Mouse (Mus musculus) forebrain, embryonic 16.5 days (tissue): Measurements from ENCODE around the gene Gab1. TPM values are rescaled to one million over a fixed set of nuclear protein-coding genes. Genes with fewer than 3 reads are reported as not detected.

Experiments
- ATAC-seq: fragments of 200-750 bp; cut with Nextera tagmentation; 2 replicates; pipeline ENCODE4 v1.8.0; 2017; ENCODE audit warnings: mild to moderate bottlenecking, moderate library complexity
- H3K27ac ChIP-seq: fragments of 300-500 bp; sonication (generic); 2 replicates; pipeline ENCODE4 v1.5.1; 2014; ENCODE audit warnings: low read length, control low read depth
- H3K27me3 ChIP-seq: fragments of 300-500 bp; sonication (generic); replicated peaks from 2 replicates; pipeline ENCODE4 v1.6.1; 2014; ENCODE audit warnings: low read length; ENCODE audit not compliant: control insufficient read depth, insufficient read depth
- H3K36me3 ChIP-seq: fragments of 300-500 bp; sonication (generic); 2 replicates; pipeline ENCODE4 v1.6.1; 2014; ENCODE audit not compliant: control insufficient read depth, insufficient read depth
- H3K4me1 ChIP-seq: fragments of 300-500 bp; sonication (generic); replicated peaks from 2 replicates; pipeline ENCODE4 v1.6.1; 2014; ENCODE audit warnings: low read length; ENCODE audit not compliant: control insufficient read depth, insufficient read depth
- H3K4me2 ChIP-seq: fragments of 300-500 bp; sonication (generic); 2 replicates; pipeline ENCODE4 v1.6.1; 2014; ENCODE audit warnings: mild to moderate bottlenecking, low read length, control low read depth
- H3K4me3 ChIP-seq: fragments of 300-500 bp; sonication (generic); replicated peaks from 2 replicates; pipeline ENCODE4 v1.5.1; 2014; ENCODE audit warnings: mild to moderate bottlenecking, low read length, control low read depth
- H3K9ac ChIP-seq: fragments of 300-500 bp; sonication (generic); replicated peaks from 2 replicates; pipeline ENCODE4 v1.6.1; 2014; ENCODE audit warnings: low read depth, low read length, control low read depth
- H3K9me3 ChIP-seq: fragments of 300-500 bp; sonication (generic); 2 replicates; pipeline ENCODE4 v1.6.1; 2016; ENCODE audit warnings: low read length; ENCODE audit not compliant: control insufficient read depth
- WGBS: fragments of 180-500 bp; shearing (Covaris S2); extraction: QIAGEN DNeasy Blood & Tissue Kit; methylation state at CpG from one replicate; pipeline ENCODE4 v1.1.7; 2014; 5-methylcytosine and 5-hydroxymethylcytosine counted together
- polyA plus RNA-seq: library from polyadenylated mRNA; unstranded; fragments of >200 nt; fragmentation: Nextera tagmentation; extraction: Ambion mirVana; gene quantifications from 2 replicates; pipeline ENCODE4 v1.2.1, GENCODE M21; 2015

Gene Gab1
- polyA plus RNA-seq, 1 experiment from 2014 or later = 10.6 TPM

DNA sequence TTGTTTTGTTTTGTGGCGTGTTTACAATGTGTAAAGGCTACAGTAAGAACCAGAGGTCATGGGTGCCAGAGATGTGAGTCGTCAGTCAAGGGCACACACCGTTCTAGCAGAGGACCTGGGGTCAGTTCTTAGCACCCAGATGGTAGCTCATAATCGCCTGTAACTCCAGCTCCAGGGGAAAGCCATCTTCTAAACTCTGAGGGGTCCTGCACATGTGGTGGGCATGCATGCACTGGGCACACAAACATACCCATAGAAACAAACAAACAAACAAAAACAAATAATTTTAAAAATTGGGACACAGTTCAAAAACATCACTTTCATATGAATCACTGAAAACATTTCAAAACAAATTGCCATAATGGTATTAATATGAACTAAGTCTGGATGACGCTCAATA lies 69.9 kb downstream of the Gab1 start:
- no peak overlapping the region for H3K4me3 ChIP-seq
- H3K4me2 ChIP-seq = no peak overlapping the region
- WGBS = 93% methylated on average over 5 of the region's 5 CpGs
- H3K9ac ChIP-seq = no peak overlapping the region
- no peak overlapping the region for H3K27ac ChIP-seq
- no peaks in the 10 kb centered on the region for H3K9me3 ChIP-seq
- no peaks in the 10 kb centered on the region for H3K36me3 ChIP-seq
- peaks cover 25% of the 10 kb centered on the region for H3K4me1 ChIP-seq
- no peak for ATAC-seq
- H3K27me3 ChIP-seq = no peaks in the 10 kb centered on the region

- Histone ChIP-seq H3K27ac (peak overlapping the region; percentile 2; the same call in 1 of the 2 replicates), H3K36me3 (no peaks in the 10 kb centered on the region), H3K9ac (no peak overlapping the region), H3K27me3 (no peaks in the 10 kb centered on the region), H3K9me3 (no peaks in the 10 kb centered on the region), H3K4me1 (peaks cover 26% of the 10 kb centered on the region), H3K4me3 (no peak overlapping the region), H3K4me2 (0 out of 2 replicates have a peak overlapping the region, but pooled peaks have one; percentile 25)
- peak; percentile 45; the same call in 1 of the 2 replicates for ATAC-seq
- 20% methylated on average over 13 of the region's 13 CpGs for WGBS
Measured at GRCm38 (mm10) chr8:80807807-80808505, 72.4 kb downstream of the Gab1 start.

- WGBS = 9% methylated on average over 4 of the region's 4 CpGs
- no peaks in the 10 kb centered on the region for H3K9me3 ChIP-seq
- no peaks in the 10 kb centered on the region for H3K36me3 ChIP-seq
- peaks cover 25% of the 10 kb centered on the region for H3K4me1 ChIP-seq
- H3K4me2 ChIP-seq = no peak overlapping the region
- H3K9ac ChIP-seq = no peak overlapping the region
- H3K27ac ChIP-seq = no peak overlapping the region
- H3K27me3 ChIP-seq = no peaks in the 10 kb centered on the region
- ATAC-seq = no peak; the same call in 1 of the 2 replicates
- no peak overlapping the region for H3K4me3 ChIP-seq
Measured at GRCm38 (mm10) chr8:80804066-80804619, 76.2 kb downstream of the Gab1 start.

DNA sequence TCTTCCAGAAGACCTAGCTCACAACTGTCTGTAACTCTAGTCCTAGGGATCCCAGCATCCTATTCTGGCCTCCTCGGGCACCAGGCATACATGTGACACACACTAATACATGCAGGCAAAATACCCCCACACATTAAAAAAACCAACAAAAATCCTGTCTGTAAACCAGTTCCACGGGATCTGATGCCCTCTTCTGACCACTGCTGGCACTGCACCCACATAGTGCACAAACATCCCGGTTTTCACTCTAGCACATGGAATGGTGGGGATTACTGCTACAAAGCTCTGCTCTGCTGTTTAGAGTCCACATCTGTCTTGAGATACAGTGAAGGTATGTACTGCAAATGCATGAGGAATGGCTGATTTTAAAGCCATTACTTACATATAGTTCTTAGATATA lies 81.5 kb downstream of the Gab1 start:
- no peaks in the 10 kb centered on the region for H3K27me3 ChIP-seq
- no peaks in the 10 kb centered on the region for H3K36me3 ChIP-seq
- no peak overlapping the region for H3K27ac ChIP-seq
- H3K4me2 ChIP-seq = no peak overlapping the region
- ATAC-seq = no peak
- peaks cover 4% of the 10 kb centered on the region for H3K4me1 ChIP-seq
- WGBS = 95% methylated on average over 3 of the region's 3 CpGs
- H3K9me3 ChIP-seq = 0 out of 2 replicates have a peak, but pooled peaks cover 2% of the 10 kb centered on the region
- no peak overlapping the region for H3K9ac ChIP-seq
- no peak overlapping the region for H3K4me3 ChIP-seq

DNA sequence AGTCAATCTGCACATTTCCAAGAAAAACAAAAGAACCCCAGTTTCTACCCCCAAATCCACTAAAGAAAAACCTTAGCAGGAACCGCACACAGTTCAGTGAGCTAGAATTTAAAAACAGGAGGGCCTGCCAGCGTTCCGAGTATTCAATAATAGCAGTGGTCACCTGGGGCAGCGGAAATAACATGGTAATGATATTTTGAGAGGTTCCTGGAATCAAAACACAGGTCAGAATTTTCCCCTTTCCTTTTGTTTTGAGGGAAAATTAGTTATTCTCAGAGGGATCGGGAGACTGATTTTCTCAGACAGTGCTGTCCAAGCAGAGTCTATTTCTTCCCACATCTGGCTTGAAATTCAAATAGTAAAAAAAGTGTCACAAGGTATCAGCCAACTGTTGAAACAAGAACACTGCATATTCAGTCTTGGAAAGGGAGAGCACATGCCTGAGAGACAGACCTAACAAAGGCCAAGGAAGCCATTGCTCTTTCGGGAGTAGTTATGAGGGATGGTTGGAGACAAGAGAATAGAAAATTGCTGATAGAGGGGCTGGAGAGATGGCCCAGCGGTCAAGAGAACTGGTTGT lies 82.0 kb downstream of the Gab1 start:
- Histone ChIP-seq H3K9me3 (0 out of 2 replicates have a peak, but pooled peaks cover 2% of the 10 kb centered on the region), H3K4me1 (0 out of 2 replicates have a peak, but pooled peaks cover 2% of the 10 kb centered on the region), H3K36me3 (no peaks in the 10 kb centered on the region), H3K4me2 (no peak overlapping the region), H3K4me3 (no peak overlapping the region), H3K27ac (no peak overlapping the region), H3K9ac (no peak overlapping the region), H3K27me3 (no peaks in the 10 kb centered on the region)
- 85% methylated on average over 7 of the region's 7 CpGs for WGBS
- no peak for ATAC-seq

DNA sequence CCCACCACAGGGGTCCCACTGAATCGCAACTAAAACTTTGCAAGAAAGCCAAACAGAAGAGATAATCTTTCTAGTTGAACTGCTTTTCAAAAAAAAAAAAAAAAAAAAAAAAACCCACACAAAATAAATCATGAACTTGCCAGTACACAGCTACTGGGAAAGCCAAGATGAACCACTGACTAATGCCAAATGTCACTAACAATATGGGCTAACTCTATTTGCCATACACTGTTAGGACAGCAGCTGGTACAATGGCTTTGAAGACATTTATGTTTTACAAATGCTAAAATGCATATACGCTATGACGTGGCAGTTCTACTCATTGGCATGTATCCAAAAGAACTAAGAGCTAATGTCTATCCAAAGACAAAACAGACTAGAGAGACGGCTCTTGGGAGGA lies 84.2 kb downstream of the Gab1 start:
- ATAC-seq = no peak
- WGBS = 47% methylated on average over 4 of the region's 4 CpGs
- no peak overlapping the region for H3K4me3 ChIP-seq

DNA sequence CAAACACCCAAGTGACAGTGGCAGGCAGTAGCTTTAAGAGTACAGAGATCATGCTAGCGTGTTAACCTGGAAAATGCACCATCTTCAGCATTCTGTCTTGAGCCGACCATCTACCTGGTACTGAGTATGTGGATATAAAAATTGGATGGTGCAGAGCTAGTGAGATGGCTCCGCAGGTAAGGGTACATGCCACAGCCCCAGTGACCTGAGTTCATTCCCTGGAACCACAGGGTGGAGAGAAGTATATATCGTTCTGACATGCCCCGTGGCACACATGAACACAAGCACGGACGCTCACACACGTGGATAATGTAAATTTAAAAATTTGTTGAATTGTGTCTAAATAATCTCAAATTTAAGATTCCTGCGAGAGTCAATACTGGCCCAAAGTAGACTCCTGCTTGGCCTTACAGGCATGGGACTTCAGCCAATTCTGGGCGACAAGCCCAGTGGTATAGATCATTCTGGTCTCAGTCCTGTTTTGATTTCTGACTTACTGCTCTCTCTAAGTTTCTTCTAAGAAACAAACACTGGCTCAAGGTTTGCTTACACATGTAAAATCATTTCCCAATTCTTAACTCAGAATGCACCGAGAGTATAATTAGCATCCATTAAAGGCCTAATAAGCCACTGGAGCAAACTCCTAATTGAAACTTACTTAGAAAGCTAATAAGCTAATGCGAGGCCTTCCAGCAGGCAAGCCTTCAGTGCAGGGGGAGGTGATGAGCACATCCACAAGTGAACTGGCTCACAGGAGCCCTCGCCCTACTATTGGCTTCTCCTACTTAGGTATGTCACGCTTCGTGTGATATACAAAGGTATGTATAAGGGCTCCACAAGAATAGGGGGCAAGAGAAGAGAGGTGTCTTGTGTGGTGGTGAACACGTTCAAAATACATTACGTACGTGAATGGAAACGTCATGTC lies 85.5 kb downstream of the Gab1 start:
- no peaks in the 10 kb centered on the region for H3K36me3 ChIP-seq
- H3K9ac ChIP-seq = no peak overlapping the region
- no peak for ATAC-seq
- no peak overlapping the region for H3K4me3 ChIP-seq
- H3K9me3 ChIP-seq = 0 out of 2 replicates have a peak, but pooled peaks cover 2% of the 10 kb centered on the region
- WGBS = 79% methylated on average over 19 of the region's 19 CpGs
- no peak overlapping the region for H3K27ac ChIP-seq
- H3K4me2 ChIP-seq = no peak overlapping the region
- H3K27me3 ChIP-seq = no peaks in the 10 kb centered on the region
- H3K4me1 ChIP-seq = no peaks in the 10 kb centered on the region

More for the DNA sequence above, 84.2 kb downstream of the Gab1 start:
- no peak overlapping the region for H3K9ac ChIP-seq
- H3K27me3 ChIP-seq = no peaks in the 10 kb centered on the region
- H3K9me3 ChIP-seq = 0 out of 2 replicates have a peak, but pooled peaks cover 2% of the 10 kb centered on the region
- H3K4me1 ChIP-seq = no peaks in the 10 kb centered on the region
- H3K27ac ChIP-seq = no peak overlapping the region
- H3K4me2 ChIP-seq = no peak overlapping the region
- H3K36me3 ChIP-seq = no peaks in the 10 kb centered on the region

GRCm38 (mm10) chr8:80793791-80794515 lies 86.4 kb downstream of the Gab1 start:
- Histone ChIP-seq H3K9me3 (0 out of 2 replicates have a peak, but pooled peaks cover 2% of the 10 kb centered on the region), H3K27ac (no peak overlapping the region), H3K4me1 (no peaks in the 10 kb centered on the region), H3K27me3 (no peaks in the 10 kb centered on the region), H3K4me3 (no peak overlapping the region), H3K9ac (no peak overlapping the region), H3K4me2 (no peak overlapping the region), H3K36me3 (no peaks in the 10 kb centered on the region)
- 77% methylated on average over 11 of the region's 11 CpGs for WGBS
- no peak for ATAC-seq
